Comparison of ENCODE assay signal across 18 mouse cellular contexts in the genomic region with DNA sequence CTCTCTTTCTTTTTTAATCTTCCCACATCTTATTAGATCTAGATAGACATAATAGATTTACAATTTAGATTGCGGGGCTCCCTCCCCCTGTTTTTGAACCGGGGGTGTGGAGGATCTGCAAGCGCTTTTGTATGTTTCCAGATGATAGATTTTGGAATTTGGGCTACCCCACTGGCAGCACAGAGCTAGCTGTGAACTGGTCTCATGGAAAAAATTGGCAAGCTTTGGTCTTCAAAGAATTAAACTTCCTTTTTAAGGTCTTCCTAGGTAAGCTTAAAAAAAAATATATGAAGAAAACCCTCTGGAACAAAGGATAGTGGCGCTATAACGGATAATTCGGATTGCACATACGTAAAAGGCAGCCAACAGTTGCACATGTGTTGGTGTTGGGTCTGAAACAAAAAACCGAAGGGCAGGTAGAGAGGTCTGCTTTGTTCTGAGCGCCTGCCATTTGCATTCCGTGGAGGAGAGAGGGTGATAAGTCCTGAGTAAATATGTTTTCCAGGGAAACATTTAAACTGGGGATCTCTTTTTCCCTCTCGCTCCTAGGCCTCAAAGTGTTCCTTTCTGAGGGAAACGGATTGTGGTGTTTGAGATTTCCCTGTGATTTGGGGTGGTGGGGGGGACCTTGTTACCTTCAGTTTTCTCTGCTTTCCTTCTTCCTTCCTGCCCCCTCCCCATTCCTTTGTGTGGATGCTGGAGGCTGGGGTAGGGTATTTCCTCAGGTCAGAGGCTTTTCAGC.
DNase-seq lines count a peak whose midpoint lies in the region; ATAC-seq and TF ChIP-seq lines count a peak whose summit lies in the region.
"Had no signal": no experiment of that assay in that cellular context is flagged by ENCODE, and none has a peak within 500 bp of the region (broad histone marks: within the 10 kb centered on the region; RNA-seq: fewer than 3 reads in every experiment).

No protein-coding gene starts in this region.

- peak overlapping the region; percentile 32; the same call in 1 of the 2 replicates for H3K9ac ChIP-seq in forebrain, embryonic 14.5 days (ENCODE audit: low read length)
- H3K9ac ChIP-seq: limb, embryonic 13.5 days; liver, postnatal 0 days had no signal

- no peaks in the 10 kb centered on the region for H3K9me3 ChIP-seq in forebrain, embryonic 14.5 days (replicated peaks; ENCODE audit: control insufficient read depth, low read length)
- H3K9me3 ChIP-seq in limb, embryonic 10.5 days (replicated peaks): no peaks in the 10 kb centered on the region
- H3K9me3 ChIP-seq: heart, embryonic 10.5 days; limb, embryonic 13.5 days had no signal

- peak; percentile 70 for DNase-seq in heart, adult 11 months
- DNase-seq in heart, adult 8-10 months (ENCODE audit: low spot score): no peak
- peak; percentile 55 for DNase-seq in forebrain, embryonic 14.5 days (ENCODE audit: low spot score)
- DNase-seq in limb, embryonic 10.5 days (ENCODE audit: low spot score): no peak
- no peak for DNase-seq in spleen, postnatal 4 days (ENCODE audit: low spot score in 2 of 2)
- no peak for DNase-seq in thymus, adult 2 months
- DNase-seq in urinary bladder, postnatal 25 days (ENCODE audit: low spot score): no peak
- DNase-seq: heart, postnatal 36 days; kidney, adult 18-20 months; kidney, postnatal 4 days; layer of hippocampus, postnatal 36 days; liver, postnatal 0 days; lung, postnatal 4 days; right cerebral cortex, adult 18-20 months had no signal

- TF ChIP-seq POLR2A in thymus, adult 2 months (IDR thresholded peaks at IDR 0.05; ENCODE audit: control insufficient read depth, extremely low read depth, insufficient read depth, low read length, poor library complexity): no peak

- H3K4me1 ChIP-seq in forebrain, embryonic 14.5 days (ENCODE audit: control insufficient read depth, insufficient read depth, low read length): peaks cover 11% of the 10 kb centered on the region
- H3K4me1 ChIP-seq in limb, embryonic 10.5 days: peaks cover 62% of the 10 kb centered on the region
- H3K4me1 ChIP-seq in thymus, adult 2 months (replicated peaks; ENCODE audit: control insufficient read depth, insufficient read depth, low read length): no peaks in the 10 kb centered on the region

- H3K27ac ChIP-seq in forebrain, embryonic 14.5 days (ENCODE audit: low read depth, low read length): peak overlapping the region; percentile 76
- H3K27ac ChIP-seq in limb, embryonic 10.5 days: peak overlapping the region; percentile 84
- no peak overlapping the region for H3K27ac ChIP-seq in thymus, adult 2 months (ENCODE audit: control insufficient read depth, insufficient read depth, low read length)
- H3K27ac ChIP-seq: heart, embryonic 10.5 days; limb, embryonic 13.5 days had no signal

- peak; percentile 45; the same call in 1 of the 2 replicates for ATAC-seq in forebrain, embryonic 14.5 days
- ATAC-seq: activated CD4-positive, CD25-positive, alpha-beta regulatory T cell, adult 4 months; liver, postnatal 0 days had no signal

- WGBS in forebrain, embryonic 14.5 days: 36% methylated on average over 12 of the region's 12 CpGs
- 46% methylated on average over 12 of the region's 12 CpGs for WGBS in limb, embryonic 10.5 days
- WGBS in thymus, adult 2 months: 92% methylated on average over 12 of the region's 12 CpGs

- H3K36me3 ChIP-seq in forebrain, embryonic 14.5 days (ENCODE audit: control insufficient read depth, insufficient read depth, low read length): no peaks in the 10 kb centered on the region
- H3K36me3 ChIP-seq in limb, embryonic 10.5 days: no peaks in the 10 kb centered on the region
- no peaks in the 10 kb centered on the region for H3K36me3 ChIP-seq in thymus, adult 2 months (ENCODE audit: control insufficient read depth, insufficient read depth, low read length)
- H3K36me3 ChIP-seq: heart, embryonic 10.5 days; limb, embryonic 13.5 days had no signal

- H3K4me2 ChIP-seq in forebrain, embryonic 14.5 days (ENCODE audit: low read length): peak overlapping the region; percentile 25; the same call in 1 of the 2 replicates

- 0 out of 2 replicates have a peak, but pooled peaks cover 6% of the 10 kb centered on the region for H3K27me3 ChIP-seq in forebrain, embryonic 14.5 days (replicated peaks; ENCODE audit: control insufficient read depth, insufficient read depth, low read length)
- H3K27me3 ChIP-seq in limb, embryonic 10.5 days (ENCODE audit: low read depth, poor library complexity, severe bottlenecking): peaks cover 6% of the 10 kb centered on the region; the same call in 1 of the 2 replicates
- no peaks in the 10 kb centered on the region for H3K27me3 ChIP-seq in thymus, adult 2 months (ENCODE audit: control insufficient read depth, insufficient read depth, low read length)

- H3K4me3 ChIP-seq in forebrain, embryonic 14.5 days (ENCODE audit: low read depth, low read length): peak overlapping the region; percentile 0; the same call in 1 of the 2 replicates
- no peak overlapping the region for H3K4me3 ChIP-seq in limb, embryonic 10.5 days
- no peak overlapping the region for H3K4me3 ChIP-seq in thymus, adult 2 months (ENCODE audit: control insufficient read depth, insufficient read depth, low read length)
- H3K4me3 ChIP-seq: erythroblast, embryonic 14.5 days; heart, embryonic 10.5 days; limb, embryonic 13.5 days had no signal

- TF ChIP-seq CTCF in thymus, adult 2 months (IDR thresholded peaks at IDR 0.05; ENCODE audit: borderline replicate concordance, control insufficient read depth, extremely low read depth, insufficient read depth, low read length, poor library complexity): no peak

Comparison
In these comparisons a context has a peak if more than half of its experiments do, and no peak if none do; other contexts are left out.
1. DNase-seq: peak in heart, adult 11 months (single experiment) and forebrain, embryonic 14.5 days (single experiment); none in heart, adult 8-10 months (single experiment), limb, embryonic 10.5 days (single experiment), spleen, postnatal 4 days (0 of 2), thymus, adult 2 months (single experiment) and urinary bladder, postnatal 25 days (single experiment).